Mouse (Mus musculus): ENCODE data around the gene Cdc5l. TPM values are rescaled to one million over a fixed set of nuclear protein-coding genes. Genes with fewer than 3 reads are reported as not detected.

The Cdc5l gene
- polyA plus RNA-seq, 1 experiment from 2014 or later, result 31.8 TPM

DNA sequence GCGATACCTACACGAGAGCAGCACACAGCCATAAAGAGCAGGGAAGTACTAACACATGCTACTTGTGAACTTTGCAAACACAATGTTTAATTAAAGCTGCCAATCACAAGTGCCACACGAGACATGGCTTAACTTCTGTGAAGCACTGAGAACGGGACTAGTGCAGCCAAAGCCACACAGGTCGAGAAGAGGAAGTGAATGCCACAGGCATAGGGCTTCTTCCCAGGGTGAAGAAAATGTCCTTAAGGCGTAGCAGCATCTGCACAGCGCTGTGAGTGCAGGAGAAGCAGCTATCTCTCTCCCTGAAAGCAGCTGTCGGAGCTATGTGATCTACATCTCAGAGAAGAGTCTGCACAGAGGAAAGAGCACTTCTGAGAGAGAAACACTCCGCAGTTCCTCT is 38.9 kb downstream of the Cdc5l start:
- TF ChIP-seq EP300 (optimal IDR thresholded peaks at IDR 0.05), result no peak
- TF ChIP-seq CTCF (IDR thresholded peaks at IDR 0.05; ENCODE audit: low read depth), result no peak
- no peaks in the 10 kb centered on the region for H3K27me3 ChIP-seq (ENCODE audit: control insufficient read depth, insufficient read depth, low read length)
- DNase-seq (ENCODE audit: low spot score), result no peak
- no peak for ATAC-seq (ENCODE audit: low FRiP score, low TSS enrichment)
- no peak overlapping the region for H3K4me3 ChIP-seq (ENCODE audit: low read depth, low read length)
- peaks cover 2% of the 10 kb centered on the region; the same call in 1 of the 2 replicates for H3K36me3 ChIP-seq (ENCODE audit: control insufficient read depth, insufficient read depth, low read length)
- 60% methylated on average over 9 of the region's 9 CpGs for WGBS
- H3K9me3 ChIP-seq (ENCODE audit: control insufficient read depth, low read length), result no peaks in the 10 kb centered on the region
- no peaks in the 10 kb centered on the region for H3K4me1 ChIP-seq (replicated peaks; ENCODE audit: control insufficient read depth, insufficient read depth)
- no peak overlapping the region for H3K9ac ChIP-seq (ENCODE audit: low read length)
- H3K27ac ChIP-seq (replicated peaks), result no peak overlapping the region
- H3K4me2 ChIP-seq (replicated peaks; ENCODE audit: low read depth), result no peak overlapping the region

DNA sequence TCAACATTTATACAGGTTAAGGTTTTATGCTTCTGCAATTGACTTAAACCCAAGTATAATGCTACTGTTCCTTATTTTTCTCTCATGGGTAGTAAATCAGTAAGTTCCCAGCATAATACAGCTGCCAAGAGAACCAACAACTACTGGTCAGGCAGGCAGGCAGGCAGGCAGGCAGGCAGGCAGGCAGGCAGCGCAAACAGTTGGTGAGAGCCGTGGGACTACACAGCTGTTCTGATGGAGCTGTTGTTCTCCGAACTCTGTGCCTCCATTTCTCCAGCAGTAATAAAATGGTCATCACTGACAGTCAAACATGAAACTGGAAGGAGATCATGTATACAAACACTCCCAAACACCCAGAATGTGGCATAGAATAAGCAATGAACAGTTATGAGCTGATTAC is 39.8 kb downstream of the Cdc5l start:
- H3K27ac ChIP-seq (replicated peaks), result no peak overlapping the region
- no peaks in the 10 kb centered on the region for H3K9me3 ChIP-seq (ENCODE audit: control insufficient read depth, low read length)
- H3K4me2 ChIP-seq (replicated peaks; ENCODE audit: low read depth), result no peak overlapping the region
- peaks cover 2% of the 10 kb centered on the region; the same call in 1 of the 2 replicates for H3K36me3 ChIP-seq (ENCODE audit: control insufficient read depth, insufficient read depth, low read length)
- H3K4me1 ChIP-seq (replicated peaks; ENCODE audit: control insufficient read depth, insufficient read depth), result no peaks in the 10 kb centered on the region
- H3K9ac ChIP-seq (ENCODE audit: low read length), result no peak overlapping the region
- TF ChIP-seq EP300 (optimal IDR thresholded peaks at IDR 0.05) (no peak), CTCF (IDR thresholded peaks at IDR 0.05; ENCODE audit: low read depth) (no peak)
- ATAC-seq (ENCODE audit: low FRiP score, low TSS enrichment) (no peak), DNase-seq (ENCODE audit: low spot score) (no peak)
- H3K4me3 ChIP-seq (ENCODE audit: low read depth, low read length), result no peak overlapping the region
- no peaks in the 10 kb centered on the region for H3K27me3 ChIP-seq (ENCODE audit: control insufficient read depth, insufficient read depth, low read length)
- 83% methylated on average over 3 of the region's 3 CpGs for WGBS

DNA sequence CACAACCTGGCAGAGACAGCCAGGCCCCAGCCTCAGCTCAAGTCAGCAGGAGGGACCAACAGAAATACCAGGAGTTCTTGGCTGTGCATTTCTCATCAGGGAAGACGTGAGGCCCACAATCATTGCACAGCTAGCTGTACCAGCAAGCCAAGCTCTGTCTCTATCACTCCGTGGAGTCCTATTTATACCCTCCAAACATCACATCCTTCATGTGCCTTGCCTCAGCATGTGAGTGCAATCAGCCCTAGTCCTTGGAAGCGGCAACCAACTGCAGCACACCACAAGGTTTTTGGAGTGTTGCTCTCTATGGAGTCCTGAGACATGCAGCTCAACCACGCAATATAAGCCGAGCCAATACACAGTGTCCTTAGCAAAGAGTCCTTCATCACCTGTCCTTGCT is 43.6 kb downstream of the Cdc5l start:
- TF ChIP-seq EP300 (optimal IDR thresholded peaks at IDR 0.05) (no peak), CTCF (IDR thresholded peaks at IDR 0.05; ENCODE audit: low read depth) (no peak)
- WGBS, result 97% methylated on average over 5 of the region's 5 CpGs
- peaks cover 2% of the 10 kb centered on the region; the same call in 1 of the 2 replicates for H3K36me3 ChIP-seq (ENCODE audit: control insufficient read depth, insufficient read depth, low read length)
- no peaks in the 10 kb centered on the region for H3K4me1 ChIP-seq (replicated peaks; ENCODE audit: control insufficient read depth, insufficient read depth)
- no peak overlapping the region for H3K4me2 ChIP-seq (replicated peaks; ENCODE audit: low read depth)
- H3K27ac ChIP-seq (replicated peaks), result no peak overlapping the region
- H3K9me3 ChIP-seq (ENCODE audit: control insufficient read depth, low read length), result no peaks in the 10 kb centered on the region
- H3K27me3 ChIP-seq (ENCODE audit: control insufficient read depth, insufficient read depth, low read length), result no peaks in the 10 kb centered on the region
- DNase-seq (ENCODE audit: low spot score) (no peak), ATAC-seq (ENCODE audit: low FRiP score, low TSS enrichment) (no peak)
- H3K4me3 ChIP-seq (ENCODE audit: low read depth, low read length), result no peak overlapping the region
- no peak overlapping the region for H3K9ac ChIP-seq (ENCODE audit: low read length)

DNA sequence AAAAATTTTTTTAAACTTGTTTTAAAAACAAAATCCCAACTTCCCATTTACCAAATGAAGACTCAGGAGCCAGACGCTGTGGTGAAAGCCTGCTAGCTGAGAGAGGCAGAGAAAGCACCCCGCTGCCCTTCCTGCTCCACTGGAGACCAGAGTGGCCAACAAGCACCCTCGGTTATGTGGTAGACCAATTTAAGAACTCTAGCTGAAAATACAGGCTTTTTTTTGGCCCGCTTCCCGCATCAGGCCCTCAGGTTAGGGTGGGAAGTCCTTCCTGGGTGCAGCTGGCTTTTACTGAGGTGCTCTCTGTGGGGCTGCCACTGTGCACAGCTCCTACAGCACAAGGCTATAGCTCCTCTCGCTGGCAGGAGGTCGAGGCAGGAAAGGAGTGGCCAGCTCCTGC is 46.6 kb downstream of the Cdc5l start:
- TF ChIP-seq CTCF (IDR thresholded peaks at IDR 0.05; ENCODE audit: low read depth), result no peak
- no peak for TF ChIP-seq EP300 (optimal IDR thresholded peaks at IDR 0.05)
- no peak for DNase-seq (ENCODE audit: low spot score)
- WGBS, result 83% methylated on average over 7 of the region's 7 CpGs
- no peak for ATAC-seq (ENCODE audit: low FRiP score, low TSS enrichment)
- Histone ChIP-seq H3K27ac (replicated peaks) (no peak overlapping the region), H3K4me1 (replicated peaks; ENCODE audit: control insufficient read depth, insufficient read depth) (no peaks in the 10 kb centered on the region), H3K36me3 (ENCODE audit: control insufficient read depth, insufficient read depth, low read length) (no peaks in the 10 kb centered on the region; the same call in 1 of the 2 replicates), H3K9me3 (ENCODE audit: control insufficient read depth, low read length) (no peaks in the 10 kb centered on the region), H3K9ac (ENCODE audit: low read length) (no peak overlapping the region), H3K4me3 (ENCODE audit: low read depth, low read length) (no peak overlapping the region), H3K27me3 (ENCODE audit: control insufficient read depth, insufficient read depth, low read length) (no peaks in the 10 kb centered on the region), H3K4me2 (replicated peaks; ENCODE audit: low read depth) (no peak overlapping the region)

DNA sequence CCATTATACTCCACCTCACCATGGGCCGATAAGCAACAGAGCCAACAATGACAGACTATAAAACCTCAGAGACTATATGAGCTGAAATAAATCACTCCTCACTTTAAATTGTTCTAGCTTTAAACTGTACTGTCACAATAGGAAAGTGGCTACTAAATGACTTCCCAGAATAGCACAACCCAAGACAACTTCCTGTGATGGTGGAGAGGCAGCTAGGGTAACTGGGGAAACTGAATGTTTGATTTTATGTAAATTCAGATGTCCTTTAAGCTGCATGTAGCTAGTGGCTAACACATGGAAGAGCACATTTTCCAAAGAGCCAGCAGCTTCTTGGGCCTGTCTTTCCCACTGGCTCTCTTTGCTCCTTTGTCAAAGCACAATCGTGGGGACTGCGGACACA is 50.2 kb downstream of the Cdc5l start:
- Histone ChIP-seq H3K27ac (replicated peaks) (no peak overlapping the region), H3K4me2 (replicated peaks; ENCODE audit: low read depth) (no peak overlapping the region), H3K4me1 (replicated peaks; ENCODE audit: control insufficient read depth, insufficient read depth) (no peaks in the 10 kb centered on the region), H3K9ac (ENCODE audit: low read length) (no peak overlapping the region), H3K4me3 (ENCODE audit: low read depth, low read length) (no peak overlapping the region), H3K36me3 (ENCODE audit: control insufficient read depth, insufficient read depth, low read length) (no peaks in the 10 kb centered on the region; the same call in 1 of the 2 replicates), H3K9me3 (ENCODE audit: control insufficient read depth, low read length) (no peaks in the 10 kb centered on the region), H3K27me3 (ENCODE audit: control insufficient read depth, insufficient read depth, low read length) (no peaks in the 10 kb centered on the region)
- no peak for DNase-seq (ENCODE audit: low spot score)
- WGBS, result 72% methylated on average over 3 of the region's 3 CpGs
- no peak for TF ChIP-seq CTCF (IDR thresholded peaks at IDR 0.05; ENCODE audit: low read depth)
- TF ChIP-seq EP300 (optimal IDR thresholded peaks at IDR 0.05), result no peak
- ATAC-seq (ENCODE audit: low FRiP score, low TSS enrichment), result no peak

DNA sequence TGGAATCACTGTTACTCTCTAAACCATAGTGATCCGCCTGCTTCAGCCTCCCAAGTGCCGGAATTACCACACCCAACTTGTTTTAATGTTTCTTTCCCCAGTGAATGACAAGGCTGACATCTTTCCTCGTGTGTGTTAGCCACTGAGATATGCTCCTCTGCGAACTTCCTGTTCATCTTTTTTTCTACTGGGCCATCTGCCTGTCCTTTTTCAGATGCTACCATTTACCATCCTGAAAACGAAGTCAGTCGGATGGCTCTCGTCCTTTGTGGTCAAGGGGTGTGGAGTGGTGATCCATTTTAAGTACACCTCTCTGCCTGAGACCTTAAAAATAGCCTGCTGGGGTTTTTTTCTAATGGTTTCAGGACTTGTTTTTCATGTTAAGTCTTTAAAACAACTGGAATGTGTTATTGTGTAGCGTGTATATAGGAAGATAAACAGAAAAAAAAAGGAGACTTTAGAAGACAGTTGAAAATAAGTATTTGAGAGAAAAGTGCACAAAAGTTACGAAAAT is 54.2 kb downstream of the Cdc5l start:
- Histone ChIP-seq H3K9ac (ENCODE audit: low read length) (no peak overlapping the region), H3K4me1 (replicated peaks; ENCODE audit: control insufficient read depth, insufficient read depth) (no peaks in the 10 kb centered on the region), H3K27me3 (ENCODE audit: control insufficient read depth, insufficient read depth, low read length) (no peaks in the 10 kb centered on the region), H3K4me2 (replicated peaks; ENCODE audit: low read depth) (no peak overlapping the region), H3K4me3 (ENCODE audit: low read depth, low read length) (no peak overlapping the region), H3K9me3 (ENCODE audit: control insufficient read depth, low read length) (no peaks in the 10 kb centered on the region), H3K27ac (replicated peaks) (no peak overlapping the region), H3K36me3 (ENCODE audit: control insufficient read depth, insufficient read depth, low read length) (no peaks in the 10 kb centered on the region; the same call in 1 of the 2 replicates)
- ATAC-seq (ENCODE audit: low FRiP score, low TSS enrichment) (no peak), DNase-seq (ENCODE audit: low spot score) (no peak)
- TF ChIP-seq EP300 (optimal IDR thresholded peaks at IDR 0.05), result no peak
- no peak for TF ChIP-seq CTCF (IDR thresholded peaks at IDR 0.05; ENCODE audit: low read depth)
- 82% methylated on average over 9 of the region's 9 CpGs for WGBS
